In genomic region chr1:172549717-172550116, GRCm38 (mm10) we compare ENCODE assay signal across 9 mouse cellular contexts. TPM values are rescaled to one million over a fixed set of nuclear protein-coding genes. Genes with fewer than 3 reads are reported as not detected.
DNase-seq lines count a peak whose midpoint lies in the region; ATAC-seq and TF ChIP-seq lines count a peak whose summit lies in the region.
"Had no signal": no experiment of that assay in that cellular context is flagged by ENCODE, and none has a peak within 500 bp of the region (broad histone marks: within the 10 kb centered on the region; RNA-seq: fewer than 3 reads in every experiment).

No protein-coding gene starts in this region.

- TF ChIP-seq EP300 in MEL (IDR thresholded peaks at IDR 0.05; ENCODE audit: low read depth in 1 of 2, low read length in 2 of 2) = no peak

- 9% methylated on average over 8 of the region's 8 CpGs for WGBS in heart, embryonic 13.5 days
- WGBS in hindbrain, embryonic 13.5 days = 2% methylated on average over 8 of the region's 8 CpGs

- peak overlapping the region; percentile 76 for H3K4me2 ChIP-seq in heart, embryonic 13.5 days
- peak overlapping the region; percentile 63 for H3K4me2 ChIP-seq in hindbrain, embryonic 13.5 days

- H3K79me2 ChIP-seq in MEL (ENCODE audit: control insufficient read depth, insufficient read depth, low read length, poor library complexity) = no peaks in the 10 kb centered on the region; the same call in 1 of the 2 replicates

- intact Hi-C loops in heart, postnatal 14 days (cut with DNase I) = no loop called here

- no peak for TF ChIP-seq RAD21 in MEL (IDR thresholded peaks at IDR 0.05; ENCODE audit: low read depth, low read length)

- no peak for ATAC-seq in heart, embryonic 13.5 days (ENCODE audit: extremely low read depth, insufficient number of reproducible peaks, low FRiP score, low TSS enrichment)
- ATAC-seq in hindbrain, embryonic 13.5 days (ENCODE audit: low FRiP score) = no peak
- 0 out of 2 replicates have a peak, but pooled peaks have one; percentile 15 for ATAC-seq in megakaryocyte, adult 5-6 weeks (ENCODE audit: poor library complexity, severe bottlenecking)

- no peak for TF ChIP-seq POLR2A in MEL (IDR thresholded peaks at IDR 0.05; ENCODE audit: control insufficient read depth in 1 of 2, insufficient read depth in 1 of 2, low read depth in 1 of 2, low read length in 2 of 2, poor library complexity in 1 of 2)

- H3K9me3 ChIP-seq in heart, embryonic 13.5 days = no peaks in the 10 kb centered on the region
- no peaks in the 10 kb centered on the region for H3K9me3 ChIP-seq in MEL (replicated peaks; ENCODE audit: insufficient read depth, low read length)
- no peaks in the 10 kb centered on the region for H3K9me3 ChIP-seq in hindbrain, embryonic 13.5 days

- no peaks in the 10 kb centered on the region for H3K36me3 ChIP-seq in heart, embryonic 13.5 days
- peaks cover 0 to 5% of the 10 kb centered on the region in 2 experiments; a peak in 2 of 4 replicates for H3K36me3 ChIP-seq in MEL (ENCODE audit: control insufficient read depth in 1 of 2, insufficient read depth in 2 of 2, low read length in 2 of 2)
- H3K36me3 ChIP-seq in hindbrain, embryonic 13.5 days = no peaks in the 10 kb centered on the region

- no peak for DNase-seq in heart, postnatal 14 days
- peak; percentile 22 for DNase-seq in MEL (ENCODE audit: low read depth, low spot score)
- no peak for DNase-seq in cerebellum, postnatal 36 days
- no peak for DNase-seq in adrenal gland, postnatal 10 days
- no peak for DNase-seq in ovary, adult 18-20 months (ENCODE audit: low spot score)
- DNase-seq: cerebellum, adult 18-20 months had no signal

- TF ChIP-seq CTCF in MEL (IDR thresholded peaks at IDR 0.05 in 2 of 3, conservative IDR thresholded peaks at IDR 0.05 in 1 of 3; ENCODE audit: control insufficient read depth in 1 of 3, insufficient read depth in 1 of 3, low read depth in 2 of 3, low read length in 3 of 3, poor library complexity in 1 of 3, severe bottlenecking in 1 of 3) = no peak

- peak overlapping the region; percentile 71 for H3K9ac ChIP-seq in heart, embryonic 13.5 days
- H3K9ac ChIP-seq in MEL (ENCODE audit: control insufficient read depth, low read depth, low read length, poor library complexity, severe bottlenecking) = peak overlapping the region; percentile 42
- H3K9ac ChIP-seq in hindbrain, embryonic 13.5 days = peak overlapping the region; percentile 62

- H3K27ac ChIP-seq in heart, embryonic 13.5 days (replicated peaks) = no peak overlapping the region
- no peak overlapping the region for H3K27ac ChIP-seq in MEL (ENCODE audit: control insufficient read depth, low read depth, low read length)
- H3K27ac ChIP-seq in hindbrain, embryonic 13.5 days = no peak overlapping the region

- peaks cover 32% of the 10 kb centered on the region for H3K4me1 ChIP-seq in heart, embryonic 13.5 days
- peaks cover 0 to 11% of the 10 kb centered on the region in 2 experiments; a peak in 2 of 4 replicates for H3K4me1 ChIP-seq in MEL (ENCODE audit: control insufficient read depth in 1 of 2, insufficient read depth in 2 of 2, low read length in 2 of 2)
- peaks cover 23% of the 10 kb centered on the region for H3K4me1 ChIP-seq in hindbrain, embryonic 13.5 days (replicated peaks)

- H3K4me3 ChIP-seq in heart, embryonic 13.5 days = peak overlapping the region; percentile 55
- H3K4me3 ChIP-seq in MEL (ENCODE audit: control insufficient read depth in 1 of 2, insufficient read depth in 1 of 2, low read depth in 2 of 2, low read length in 2 of 2) = peak overlapping the region; percentile 60 to 63
- H3K4me3 ChIP-seq in hindbrain, embryonic 13.5 days = peak overlapping the region; percentile 42

- peaks cover 17% of the 10 kb centered on the region for H3K27me3 ChIP-seq in heart, embryonic 13.5 days (replicated peaks)
- H3K27me3 ChIP-seq in MEL (ENCODE audit: control insufficient read depth in 1 of 2, insufficient read depth in 2 of 2, low read length in 2 of 2) = peaks cover 0 to 1% of the 10 kb centered on the region in 2 experiments; a peak in 1 of 4 replicates
- H3K27me3 ChIP-seq in hindbrain, embryonic 13.5 days = 0 out of 2 replicates have a peak, but pooled peaks cover 9% of the 10 kb centered on the region

TF ChIP-seq in MEL, 35 proteins besides CTCF, POLR2A, EP300 and RAD21:
- TF ChIP-seq NELFE (IDR thresholded peaks at IDR 0.05; ENCODE audit: low read depth, low read length) (no peak), ELF1 (IDR thresholded peaks at IDR 0.05; ENCODE audit: low read depth, low read length) (no peak), ETS1 (IDR thresholded peaks at IDR 0.05; ENCODE audit: low read depth, low read length) (no peak), MYC (IDR thresholded peaks at IDR 0.05; ENCODE audit: low read depth, low read length) (no peak), MEF2A (IDR thresholded peaks at IDR 0.05; ENCODE audit: extremely low read depth, insufficient replicate concordance, low read depth, low read length, poor library complexity, severe bottlenecking) (no peak), E2F4 (IDR thresholded peaks at IDR 0.05; ENCODE audit: borderline replicate concordance, low read depth, low read length) (no peak), MXI1 (IDR thresholded peaks at IDR 0.05; ENCODE audit: low read depth, low read length) (no peak), GATA1 (IDR thresholded peaks at IDR 0.05; ENCODE audit: low read depth, low read length) (no peak), TAL1 (IDR thresholded peaks at IDR 0.05; ENCODE audit: low read length) (no peak), USF1 (IDR thresholded peaks at IDR 0.05; ENCODE audit: low read depth, low read length) (no peak), ZMIZ1 (IDR thresholded peaks at IDR 0.05; ENCODE audit: low read depth, low read length) (no peak), TCF12 (IDR thresholded peaks at IDR 0.05; ENCODE audit: low read depth, low read length) (no peak)

RNA-seq across cellular contexts. Expression of gene Vsig8, which starts 6.0 kb away (rescaled TPM):
- polyA plus RNA-seq in heart, embryonic 13.5 days (2015; fragmentation: Nextera tagmentation; extraction: Ambion mirVana) = 0.15 and 0.25 TPM in 2 replicates
- total RNA-seq in heart, postnatal 14 days (2021) = under 1 TPM in 1 of 2 experiments, not detected in 1; 0.15 TPM
- not detected in 2 replicates for total RNA-seq in MEL (2012; rRNA removed)
- not detected for polyA plus RNA-seq in MEL (2012; ENCODE audit: insufficient read depth in 1 of 2, insufficient read length in 2 of 2, low read depth in 1 of 2, low replicate concordance in 2 of 2, missing spikeins in 1 of 2)
- 0.17 and 0.18 TPM in 2 replicates for polyA plus RNA-seq in hindbrain, embryonic 13.5 days (2015; fragmentation: Nextera tagmentation; extraction: Ambion mirVana)
- not detected in 2 replicates for total RNA-seq in megakaryocyte, adult 5-6 weeks (2015)
- not detected in 2 replicates for total RNA-seq in megakaryocyte, adult 5-6 weeks (2017)
- total RNA-seq in adrenal gland, postnatal 10 days (2021) = under 1 TPM; 0.24 to 0.30 TPM

RNA-seq across cellular contexts. Expression of gene Cfap45, which starts 29.1 kb away (rescaled TPM):
- 1.9 and 2.4 TPM in 2 replicates for polyA plus RNA-seq in heart, embryonic 13.5 days (2015; fragmentation: Nextera tagmentation; extraction: Ambion mirVana)
- 1 to 10 TPM in 1 of 2 experiments, under 1 TPM in 1; 0.63 to 2.0 TPM for total RNA-seq in heart, postnatal 14 days (2021)
- total RNA-seq in MEL (2012; rRNA removed) = 0.29 TPM in 1 of 2 replicates, not detected in the other
- under 1 TPM in 1 of 2 experiments, not detected in 1; 0.40 TPM for polyA plus RNA-seq in MEL (2012; ENCODE audit: insufficient read depth in 1 of 2, insufficient read length in 2 of 2, low read depth in 1 of 2, low replicate concordance in 2 of 2, missing spikeins in 1 of 2)
- polyA plus RNA-seq in hindbrain, embryonic 13.5 days (2015; fragmentation: Nextera tagmentation; extraction: Ambion mirVana) = 3.7 and 5.2 TPM in 2 replicates
- total RNA-seq in megakaryocyte, adult 5-6 weeks (2015) = not detected in 2 replicates
- 0.11 TPM in 1 of 2 replicates, not detected in the other for total RNA-seq in megakaryocyte, adult 5-6 weeks (2017)
- 1 to 10 TPM in 1 of 2 experiments, under 1 TPM in 1; 0.96 to 2.6 TPM for total RNA-seq in adrenal gland, postnatal 10 days (2021)

RNA-seq across cellular contexts. Expression of gene Slamf8, which starts 40.7 kb away (rescaled TPM):
- not detected in 2 replicates for polyA plus RNA-seq in heart, embryonic 13.5 days (2015; fragmentation: Nextera tagmentation; extraction: Ambion mirVana)
- total RNA-seq in heart, postnatal 14 days (2021) = under 1 TPM in 1 of 2 experiments, not detected in 1; 0.17 TPM
- not detected in 2 replicates for total RNA-seq in MEL (2012; rRNA removed)
- polyA plus RNA-seq in MEL (2012; ENCODE audit: insufficient read depth in 1 of 2, insufficient read length in 2 of 2, low read depth in 1 of 2, low replicate concordance in 2 of 2, missing spikeins in 1 of 2) = not detected
- not detected in 2 replicates for polyA plus RNA-seq in hindbrain, embryonic 13.5 days (2015; fragmentation: Nextera tagmentation; extraction: Ambion mirVana)
- 8.6 and 8.7 TPM in 2 replicates for total RNA-seq in megakaryocyte, adult 5-6 weeks (2015)
- 9.1 and 10.1 TPM in 2 replicates for total RNA-seq in megakaryocyte, adult 5-6 weeks (2017)
- under 1 TPM in 1 of 2 experiments, not detected in 1; 0.58 TPM for total RNA-seq in adrenal gland, postnatal 10 days (2021)

RNA-seq across cellular contexts. Expression of gene Tagln2, which starts 49.9 kb away (rescaled TPM):
- polyA plus RNA-seq in heart, embryonic 13.5 days (2015; fragmentation: Nextera tagmentation; extraction: Ambion mirVana) = 312 and 327 TPM in 2 replicates
- total RNA-seq in heart, postnatal 14 days (2021) = 100 to 1,000 TPM; 110 to 117 TPM
- total RNA-seq in MEL (2012; rRNA removed) = 100 and 150 TPM in 2 replicates
- 100 to 1,000 TPM; 332 to 581 TPM for polyA plus RNA-seq in MEL (2012; ENCODE audit: insufficient read depth in 1 of 2, insufficient read length in 2 of 2, low read depth in 1 of 2, low replicate concordance in 2 of 2, missing spikeins in 1 of 2)
- polyA plus RNA-seq in hindbrain, embryonic 13.5 days (2015; fragmentation: Nextera tagmentation; extraction: Ambion mirVana) = 67.8 and 72.3 TPM in 2 replicates
- total RNA-seq in megakaryocyte, adult 5-6 weeks (2015) = 667 and 741 TPM in 2 replicates
- 334 and 340 TPM in 2 replicates for total RNA-seq in megakaryocyte, adult 5-6 weeks (2017)
- total RNA-seq in adrenal gland, postnatal 10 days (2021) = 100 to 1,000 TPM; 120 to 138 TPM

RNA-seq across cellular contexts. Expression of gene Fcrl6, which starts 52.6 kb away (rescaled TPM):
- polyA plus RNA-seq in heart, embryonic 13.5 days (2015; fragmentation: Nextera tagmentation; extraction: Ambion mirVana) = not detected in 2 replicates
- total RNA-seq in heart, postnatal 14 days (2021) = not detected
- not detected in 2 replicates for total RNA-seq in MEL (2012; rRNA removed)
- polyA plus RNA-seq in MEL (2012; ENCODE audit: insufficient read depth in 1 of 2, insufficient read length in 2 of 2, low read depth in 1 of 2, low replicate concordance in 2 of 2, missing spikeins in 1 of 2) = not detected
- polyA plus RNA-seq in hindbrain, embryonic 13.5 days (2015; fragmentation: Nextera tagmentation; extraction: Ambion mirVana) = not detected in 2 replicates
- total RNA-seq in megakaryocyte, adult 5-6 weeks (2015) = not detected in 2 replicates
- total RNA-seq in megakaryocyte, adult 5-6 weeks (2017) = not detected in 2 replicates
- not detected for total RNA-seq in adrenal gland, postnatal 10 days (2021)
